Mouse (Mus musculus): ENCODE data around the gene Olfr311. TPM values are rescaled to one million over a fixed set of nuclear protein-coding genes. Genes with fewer than 3 reads are reported as not detected.
A peak's percentile ranks its signal among the peaks of the same experiment; 100 is the strongest.

The Olfr311 gene
- total RNA-seq, 2 experiments from 2014 or later = not detected

GRCm38 (mm10) chr11:58883756-58884155 lies 44.7 kb downstream of the Olfr311 start:
- DNase-seq = peak; percentile 15

DNA sequence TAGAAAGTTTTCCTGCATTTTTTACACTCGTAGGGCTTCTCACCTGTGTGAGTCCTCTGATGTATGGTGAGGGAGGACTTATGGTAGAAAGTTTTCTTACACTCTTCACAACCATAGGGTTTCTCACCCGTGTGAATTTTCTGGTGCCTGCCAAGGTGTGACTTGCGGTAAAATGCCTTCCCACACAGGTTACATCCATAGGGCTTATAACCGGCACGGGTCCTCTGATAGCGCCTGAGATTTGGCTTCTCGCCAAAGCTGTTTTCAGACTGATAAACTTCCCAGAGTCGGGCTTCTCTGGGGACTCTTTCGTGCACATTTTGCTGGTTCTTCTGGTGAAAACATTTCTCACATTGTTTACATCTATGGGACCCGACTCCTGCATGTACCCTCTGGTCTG lies 51.5 kb downstream of the Olfr311 start:
- DNase-seq = no peak

Other genes starting within 250 kb of the Olfr311 start
- gene Olfr324, start 244.1 kb upstream of the Olfr311 start, total RNA-seq (2021) = not detected
- gene 2210407C18Rik, start 223.2 kb upstream of the Olfr311 start, total RNA-seq (2021) = not detected
- gene Olfr323, start 208.8 kb upstream of the Olfr311 start, total RNA-seq (2021) = not detected
- gene Trim58, start 198.8 kb upstream of the Olfr311 start, total RNA-seq (2021) = not detected
- gene Olfr322, start 180.5 kb upstream of the Olfr311 start, total RNA-seq (2021) = not detected
- not detected for gene Olfr320, start 158.2 kb upstream of the Olfr311 start, total RNA-seq (2021)
- not detected for gene Olfr319, start 140.1 kb upstream of the Olfr311 start, total RNA-seq (2021)
- not detected for gene Olfr318, start 115.2 kb upstream of the Olfr311 start, total RNA-seq (2021)
- gene Olfr317, start 100.0 kb upstream of the Olfr311 start, total RNA-seq (2021) = not detected
- not detected for gene Olfr316, start 86.5 kb upstream of the Olfr311 start, total RNA-seq (2021)
- not detected for gene Olfr315, start 66.1 kb upstream of the Olfr311 start, total RNA-seq (2021)
- gene Olfr314, start 56.3 kb upstream of the Olfr311 start, total RNA-seq (2021) = not detected
- not detected for gene Fam183b, start 37.3 kb upstream of the Olfr311 start, total RNA-seq (2021)
- not detected for gene Olfr313, start 24.3 kb upstream of the Olfr311 start, total RNA-seq (2021)
- gene Olfr312, start 10.0 kb upstream of the Olfr311 start, total RNA-seq (2021) = not detected
- gene Gm12258, start 7.9 kb downstream of the Olfr311 start, total RNA-seq (2021) = 1 to 10 TPM in 1 of 2 experiments, under 1 TPM in 1; 0.61 to 1.0 TPM
- gene 2810021J22Rik, start 28.0 kb downstream of the Olfr311 start, total RNA-seq (2021) = 1 to 10 TPM in 1 of 2 experiments, under 1 TPM in 1; 0.90 to 1.4 TPM
- gene Zfp39, start 65.0 kb downstream of the Olfr311 start, total RNA-seq (2021) = 1 to 10 TPM; 2.7 to 3.0 TPM
- not detected for gene Btnl10, start 78.7 kb downstream of the Olfr311 start, total RNA-seq (2021)
- 100 to 1,000 TPM in 1 of 2 experiments, 10 to 100 TPM in 1; 99.3 to 105 TPM for gene Rnf187, start 99.7 kb downstream of the Olfr311 start, total RNA-seq (2021)
- 1 to 10 TPM; 1.1 to 1.2 TPM for gene Hist3h2ba, start 109.7 kb downstream of the Olfr311 start, total RNA-seq (2021)
- gene Hist3h2a, start 115.4 kb downstream of the Olfr311 start, total RNA-seq (2021) = 10 to 100 TPM; 10.1 to 11.1 TPM
- gene Trim17, start 115.4 kb downstream of the Olfr311 start, total RNA-seq (2021) = under 1 TPM; 0.13 to 0.18 TPM
- 1 to 10 TPM; 6.7 to 8.1 TPM for gene Trim11, start 138.8 kb downstream of the Olfr311 start, total RNA-seq (2021)